ENCODE assay signal across 8 mouse cellular contexts in the genomic region with DNA sequence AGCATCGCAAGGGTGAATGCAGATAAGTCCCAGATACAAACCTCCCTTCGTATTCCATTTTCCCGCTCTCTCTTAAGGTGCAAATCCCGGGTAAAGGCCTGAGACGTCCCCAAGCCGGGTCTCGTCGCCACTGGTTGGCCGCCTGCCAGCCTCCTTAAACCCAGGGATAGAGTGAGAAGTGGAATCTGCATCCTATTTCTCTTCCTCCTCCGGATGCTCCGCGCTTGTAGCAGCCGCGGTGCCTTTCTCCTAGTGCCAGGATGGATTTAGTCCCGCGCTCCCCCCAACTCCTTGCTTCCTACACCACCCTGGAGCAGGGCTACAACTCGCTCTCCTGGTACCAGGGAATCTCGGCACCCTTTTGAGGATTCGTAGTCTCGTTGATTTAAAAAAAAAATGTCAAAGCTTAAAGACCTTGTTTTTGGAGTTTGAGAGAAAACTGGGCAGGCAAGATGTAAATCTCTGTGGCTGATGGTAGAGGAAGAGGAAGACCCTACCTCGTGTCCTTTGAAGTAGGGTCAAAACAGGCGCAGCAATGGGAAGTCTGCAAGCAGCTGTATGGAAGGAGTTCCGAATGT. TPM values are rescaled to one million over a fixed set of nuclear protein-coding genes. Genes with fewer than 3 reads are reported as not detected.
A peak's percentile ranks its signal among the peaks of the same experiment; 100 is the strongest.
DNase-seq lines count a peak whose midpoint lies in the region; ATAC-seq lines count a peak whose summit lies in the region.

No protein-coding gene starts in this region.

- no peaks in the 10 kb centered on the region for H3K9me3 ChIP-seq in forebrain, embryonic 11.5 days (ENCODE audit: control insufficient read depth, low read length)
- H3K9me3 ChIP-seq in heart, embryonic 15.5 days (replicated peaks), result no peaks in the 10 kb centered on the region
- no peaks in the 10 kb centered on the region for H3K9me3 ChIP-seq in stomach, embryonic 16.5 days (replicated peaks; ENCODE audit: control insufficient read depth, low read length)

- no peaks in the 10 kb centered on the region for H3K36me3 ChIP-seq in forebrain, embryonic 11.5 days (ENCODE audit: control insufficient read depth, insufficient read depth, low read length)
- H3K36me3 ChIP-seq in heart, embryonic 15.5 days, result no peaks in the 10 kb centered on the region
- H3K36me3 ChIP-seq in stomach, embryonic 16.5 days (ENCODE audit: control insufficient read depth, insufficient read depth, low read length), result no peaks in the 10 kb centered on the region

- H3K4me1 ChIP-seq in forebrain, embryonic 11.5 days (replicated peaks; ENCODE audit: control insufficient read depth, insufficient read depth, low read length), result peaks cover 8% of the 10 kb centered on the region; the same call in 1 of the 2 replicates
- peaks cover 14% of the 10 kb centered on the region for H3K4me1 ChIP-seq in heart, embryonic 15.5 days (replicated peaks)
- 0 out of 2 replicates have a peak, but pooled peaks cover 11% of the 10 kb centered on the region for H3K4me1 ChIP-seq in stomach, embryonic 16.5 days (ENCODE audit: control insufficient read depth, insufficient read depth, low read length)

- under 1% methylated on average over 23 of the region's 23 CpGs for WGBS in forebrain, embryonic 11.5 days
- WGBS in heart, embryonic 15.5 days, result 1% methylated on average over 23 of the region's 23 CpGs
- WGBS in stomach, embryonic 16.5 days, result under 1% methylated on average over 23 of the region's 23 CpGs

- H3K4me2 ChIP-seq in forebrain, embryonic 11.5 days (ENCODE audit: low read depth, low read length, severe bottlenecking), result peak overlapping the region; percentile 91
- H3K4me2 ChIP-seq in heart, embryonic 15.5 days, result peak overlapping the region; percentile 93
- peak overlapping the region; percentile 89 for H3K4me2 ChIP-seq in stomach, embryonic 16.5 days (ENCODE audit: low read depth, low read length)

- peaks cover 20% of the 10 kb centered on the region for H3K27me3 ChIP-seq in forebrain, embryonic 11.5 days (ENCODE audit: control insufficient read depth, insufficient read depth, low read length)
- peaks cover 30% of the 10 kb centered on the region for H3K27me3 ChIP-seq in heart, embryonic 15.5 days
- H3K27me3 ChIP-seq in stomach, embryonic 16.5 days (ENCODE audit: control insufficient read depth, insufficient read depth, low read length), result no peaks in the 10 kb centered on the region

- ATAC-seq in forebrain, embryonic 11.5 days (replicated peaks; ENCODE audit: low FRiP score), result no peak; the same call in none of the 2 replicates
- peak; percentile 41 for ATAC-seq in heart, embryonic 15.5 days (replicated peaks; ENCODE audit: insufficient number of reproducible peaks, insufficient read depth, low FRiP score, low read depth)
- ATAC-seq in megakaryocyte, adult 5-6 weeks (ENCODE audit: poor library complexity, severe bottlenecking), result peak; percentile 42
- ATAC-seq in stomach, embryonic 16.5 days (ENCODE audit: insufficient read depth, low FRiP score), result peak; percentile 49

- peak overlapping the region; percentile 71 for H3K9ac ChIP-seq in forebrain, embryonic 11.5 days (ENCODE audit: low read length)
- H3K9ac ChIP-seq in heart, embryonic 15.5 days, result peak overlapping the region; percentile 53
- peak overlapping the region; percentile 73 for H3K9ac ChIP-seq in stomach, embryonic 16.5 days (ENCODE audit: low read length)

- peak; percentile 38 for DNase-seq in embryo, embryonic 10.5 days (ENCODE audit: low spot score)
- DNase-seq in embryo, embryonic 9.5 days (ENCODE audit: extremely low spot score), result no peak
- peak; percentile 72 for DNase-seq in adrenal gland, postnatal 14 days
- DNase-seq in forebrain, embryonic 11.5 days (ENCODE audit: low spot score), result peak; percentile 76
- DNase-seq in layer of hippocampus, postnatal 25 days (ENCODE audit: extremely low spot score in 1 of 2, low spot score in 1 of 2), result peak; percentile 24 to 61

- H3K27ac ChIP-seq in forebrain, embryonic 11.5 days (ENCODE audit: low read depth, low read length), result no peak overlapping the region
- peak overlapping the region; percentile 60 for H3K27ac ChIP-seq in heart, embryonic 15.5 days
- peak overlapping the region; percentile 47 for H3K27ac ChIP-seq in stomach, embryonic 16.5 days (ENCODE audit: low read length)

- peak overlapping the region; percentile 57 for H3K4me3 ChIP-seq in forebrain, embryonic 11.5 days (ENCODE audit: low read depth, low read length)
- peak overlapping the region; percentile 72 for H3K4me3 ChIP-seq in heart, embryonic 15.5 days
- H3K4me3 ChIP-seq in stomach, embryonic 16.5 days (replicated peaks; ENCODE audit: low read length), result peak overlapping the region; percentile 72

RNA-seq across cellular contexts. Expression of gene Abhd6, which starts 0.5 kb away (rescaled TPM):
- total RNA-seq in adrenal gland, postnatal 14 days (2021), result 41.8 and 45.9 TPM in 2 replicates
- 19.2 and 19.5 TPM in 2 replicates for polyA plus RNA-seq in forebrain, embryonic 11.5 days (2014; fragmentation: Nextera tagmentation; extraction: Ambion mirVana)
- 9.9 and 14.7 TPM in 2 replicates for polyA plus RNA-seq in heart, embryonic 15.5 days (2015; fragmentation: Nextera tagmentation; extraction: Ambion mirVana)
- 10 to 100 TPM; 70.1 to 78.5 TPM for total RNA-seq in layer of hippocampus, postnatal 25 days (2021)
- 0.80 and 1.5 TPM in 2 replicates for total RNA-seq in megakaryocyte, adult 5-6 weeks (2015)
- 0.66 TPM in 1 of 2 replicates, not detected in the other for total RNA-seq in megakaryocyte, adult 5-6 weeks (2017)
- 28.3 and 34.6 TPM in 2 replicates for polyA plus RNA-seq in stomach, embryonic 16.5 days (2015; fragmentation: Nextera tagmentation; extraction: Ambion mirVana)

RNA-seq across cellular contexts. Expression of gene Dnase1l3, which starts 8.8 kb away (rescaled TPM):
- total RNA-seq in adrenal gland, postnatal 14 days (2021), result 2.6 and 3.9 TPM in 2 replicates
- not detected in 2 replicates for polyA plus RNA-seq in forebrain, embryonic 11.5 days (2014; fragmentation: Nextera tagmentation; extraction: Ambion mirVana)
- 0.13 and 0.74 TPM in 2 replicates for polyA plus RNA-seq in heart, embryonic 15.5 days (2015; fragmentation: Nextera tagmentation; extraction: Ambion mirVana)
- under 1 TPM in 1 of 2 experiments, not detected in 1; 0.07 TPM for total RNA-seq in layer of hippocampus, postnatal 25 days (2021)
- 0.02 and 0.07 TPM in 2 replicates for total RNA-seq in megakaryocyte, adult 5-6 weeks (2015)
- total RNA-seq in megakaryocyte, adult 5-6 weeks (2017), result not detected in 2 replicates
- polyA plus RNA-seq in stomach, embryonic 16.5 days (2015; fragmentation: Nextera tagmentation; extraction: Ambion mirVana), result 2.3 and 3.0 TPM in 2 replicates

RNA-seq across cellular contexts. Expression of gene Gm45521, which starts 46.1 kb away (rescaled TPM):
- total RNA-seq in adrenal gland, postnatal 14 days (2021), result not detected in 2 replicates
- polyA plus RNA-seq in forebrain, embryonic 11.5 days (2014; fragmentation: Nextera tagmentation; extraction: Ambion mirVana), result not detected in 2 replicates
- not detected in 2 replicates for polyA plus RNA-seq in heart, embryonic 15.5 days (2015; fragmentation: Nextera tagmentation; extraction: Ambion mirVana)
- not detected for total RNA-seq in layer of hippocampus, postnatal 25 days (2021)
- total RNA-seq in megakaryocyte, adult 5-6 weeks (2015), result not detected in 2 replicates
- total RNA-seq in megakaryocyte, adult 5-6 weeks (2017), result not detected in 2 replicates
- not detected in 2 replicates for polyA plus RNA-seq in stomach, embryonic 16.5 days (2015; fragmentation: Nextera tagmentation; extraction: Ambion mirVana)

Comparison
In these comparisons a context has a peak if more than half of its experiments do, and no peak if none do; other contexts are left out.
1. RNA of gene Abhd6, which starts 0.5 kb away (total RNA-seq): 70.1 to 78.5 TPM in layer of hippocampus, postnatal 25 days and 41.8 to 45.9 TPM in adrenal gland, postnatal 14 days; 0.66 to 1.5 TPM in megakaryocyte, adult 5-6 weeks; every median in the first group is over 10 times any median in the second.
2. Peak in every context shown above with its lines, with median percentiles within 50 percentile points of each other: H3K4me2 ChIP-seq, H3K4me3 ChIP-seq and H3K9ac ChIP-seq.